In the genomic region with DNA sequence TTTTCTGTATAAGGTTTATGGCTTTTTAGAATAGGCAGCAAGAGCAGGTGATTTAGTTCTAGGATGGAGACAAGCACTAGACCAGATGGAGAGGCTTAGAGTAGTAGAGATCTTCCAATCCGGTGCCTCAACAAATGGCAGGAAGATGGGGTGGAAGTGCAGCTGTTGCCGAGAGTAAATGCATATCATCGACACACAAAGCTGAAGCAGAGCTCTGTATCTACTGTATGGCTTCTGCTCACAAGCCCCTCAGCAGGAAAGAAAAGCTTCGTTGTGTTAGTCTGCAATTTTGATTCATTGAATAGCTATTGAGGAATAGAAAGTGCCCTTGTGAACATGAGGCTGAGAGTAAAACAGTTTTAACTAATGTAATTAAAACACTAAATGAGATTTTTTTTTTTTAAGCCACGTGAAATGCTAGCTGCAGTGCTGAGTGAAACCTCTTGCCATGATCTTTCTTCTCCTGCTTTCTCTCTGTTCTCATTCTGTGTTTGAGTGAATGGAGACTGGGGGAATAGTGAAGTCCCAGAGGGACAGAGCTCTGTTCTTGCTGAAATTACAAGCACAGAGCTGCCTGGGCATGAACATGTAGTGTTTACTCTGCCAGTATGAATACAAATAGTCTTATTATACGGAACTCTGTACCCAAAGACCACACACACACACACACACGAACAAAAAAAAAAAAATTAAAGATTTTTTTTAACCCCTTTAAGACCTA, we compare ENCODE assay signal across 13 mouse cellular contexts.
DNase-seq lines count a peak whose midpoint lies in the region; ATAC-seq and TF ChIP-seq lines count a peak whose summit lies in the region.
"Had no signal": no experiment of that assay in that cellular context is flagged by ENCODE, and none has a peak within 500 bp of the region (broad histone marks: within the 10 kb centered on the region; RNA-seq: fewer than 3 reads in every experiment).

No protein-coding gene starts in this region.

- no peak for ATAC-seq in embryonic facial prominence, embryonic 14.5 days (ENCODE audit: low read depth)
- peak; percentile 75 for ATAC-seq in forebrain, postnatal 0 days
- ATAC-seq in midbrain, postnatal 0 days (ENCODE audit: low FRiP score): no peak

- no peaks in the 10 kb centered on the region for H3K4me1 ChIP-seq in embryonic facial prominence, embryonic 14.5 days (ENCODE audit: control insufficient read depth, insufficient read depth, low read length)
- H3K4me1 ChIP-seq in forebrain, postnatal 0 days (ENCODE audit: insufficient read depth): no peaks in the 10 kb centered on the region
- no peaks in the 10 kb centered on the region for H3K4me1 ChIP-seq in midbrain, postnatal 0 days (ENCODE audit: insufficient read depth, low read length)
- H3K4me1 ChIP-seq: heart, embryonic 15.5 days had no signal

- 56% methylated on average over 7 of the region's 7 CpGs for WGBS in embryonic facial prominence, embryonic 14.5 days
- 12% methylated on average over 7 of the region's 7 CpGs for WGBS in forebrain, postnatal 0 days
- 27% methylated on average over 7 of the region's 7 CpGs for WGBS in midbrain, postnatal 0 days

- no peak for TF ChIP-seq CTCF in forebrain, postnatal 0 days (IDR thresholded peaks at IDR 0.05; ENCODE audit: low read depth)
- TF ChIP-seq CTCF in midbrain, postnatal 0 days (IDR thresholded peaks at IDR 0.05): no peak

- intact Hi-C loops in left cerebral cortex, postnatal 14 days (cut with DNase I): no loop called here

- H3K9ac ChIP-seq in embryonic facial prominence, embryonic 14.5 days (ENCODE audit: low read depth, low read length): no peak overlapping the region
- H3K9ac ChIP-seq in forebrain, postnatal 0 days: no peak overlapping the region
- H3K9ac ChIP-seq in midbrain, postnatal 0 days (replicated peaks; ENCODE audit: low read length, poor library complexity, severe bottlenecking): no peak overlapping the region
- H3K9ac ChIP-seq: heart, embryonic 15.5 days had no signal

- peak; percentile 7 to 14 for DNase-seq in left cerebral cortex, postnatal 14 days (ENCODE audit: low spot score in 2 of 2)
- DNase-seq in left cerebral cortex, adult 18-20 months (ENCODE audit: low spot score in 2 of 2): no peak
- peak; percentile 62 for DNase-seq in embryonic facial prominence, embryonic 14.5 days (ENCODE audit: low spot score)
- peak; percentile 49 for DNase-seq in forebrain, postnatal 0 days
- peak; percentile 57 for DNase-seq in midbrain, postnatal 0 days (ENCODE audit: low spot score)
- DNase-seq in cerebellum, postnatal 36 days: no peak
- DNase-seq in thymus, postnatal 10 days (ENCODE audit: low spot score in 2 of 2): no peak
- DNase-seq: adrenal gland, adult 2 months; gastrocnemius, postnatal 25 days; kidney, postnatal 36 days; liver; lung, postnatal 10 days had no signal

- no peak overlapping the region for H3K4me2 ChIP-seq in embryonic facial prominence, embryonic 14.5 days (ENCODE audit: low read depth, low read length)
- H3K4me2 ChIP-seq in forebrain, postnatal 0 days (ENCODE audit: low read depth): no peak overlapping the region
- H3K4me2 ChIP-seq in midbrain, postnatal 0 days (ENCODE audit: low read depth, low read length, poor library complexity, severe bottlenecking): no peak overlapping the region
- H3K4me2 ChIP-seq: heart, embryonic 15.5 days had no signal

- no peaks in the 10 kb centered on the region for H3K9me3 ChIP-seq in embryonic facial prominence, embryonic 14.5 days (ENCODE audit: control insufficient read depth, low read length)
- no peaks in the 10 kb centered on the region for H3K9me3 ChIP-seq in forebrain, postnatal 0 days (ENCODE audit: low read length)
- no peaks in the 10 kb centered on the region for H3K9me3 ChIP-seq in midbrain, postnatal 0 days (ENCODE audit: low read length)
- H3K9me3 ChIP-seq: heart, embryonic 15.5 days had no signal

- no peaks in the 10 kb centered on the region for H3K27me3 ChIP-seq in embryonic facial prominence, embryonic 14.5 days (replicated peaks; ENCODE audit: control insufficient read depth, insufficient read depth, low read length)
- H3K27me3 ChIP-seq in forebrain, postnatal 0 days (ENCODE audit: insufficient read depth, low read length): no peaks in the 10 kb centered on the region
- no peaks in the 10 kb centered on the region for H3K27me3 ChIP-seq in midbrain, postnatal 0 days (ENCODE audit: insufficient read depth, low read length)
- H3K27me3 ChIP-seq: heart, embryonic 15.5 days had no signal

- H3K36me3 ChIP-seq in embryonic facial prominence, embryonic 14.5 days (ENCODE audit: control insufficient read depth, insufficient read depth, low read length): peaks cover 29% of the 10 kb centered on the region
- peaks cover 17% of the 10 kb centered on the region for H3K36me3 ChIP-seq in forebrain, postnatal 0 days (ENCODE audit: insufficient read depth)
- peaks cover 10% of the 10 kb centered on the region for H3K36me3 ChIP-seq in midbrain, postnatal 0 days (ENCODE audit: insufficient read depth, low read length)
- H3K36me3 ChIP-seq: heart, embryonic 15.5 days had no signal

- peak overlapping the region; percentile 48; the same call in 1 of the 2 replicates for H3K27ac ChIP-seq in embryonic facial prominence, embryonic 14.5 days (replicated peaks; ENCODE audit: low read depth, low read length)
- peak overlapping the region; percentile 64 for H3K27ac ChIP-seq in forebrain, postnatal 0 days (ENCODE audit: low read depth, low read length)
- peak overlapping the region; percentile 51 for H3K27ac ChIP-seq in midbrain, postnatal 0 days (ENCODE audit: low read depth, low read length)
- H3K27ac ChIP-seq: heart, embryonic 15.5 days had no signal

- no peak overlapping the region for H3K4me3 ChIP-seq in embryonic facial prominence, embryonic 14.5 days (ENCODE audit: low read depth, low read length)
- H3K4me3 ChIP-seq in forebrain, postnatal 0 days (ENCODE audit: low read depth, low read length): no peak overlapping the region
- no peak overlapping the region for H3K4me3 ChIP-seq in midbrain, postnatal 0 days (ENCODE audit: low read depth, low read length)
- H3K4me3 ChIP-seq: heart, embryonic 15.5 days had no signal

Comparison
In these comparisons a context has a peak if more than half of its experiments do, and no peak if none do; other contexts are left out.
1. DNase-seq: peak in left cerebral cortex, postnatal 14 days (2 of 2), embryonic facial prominence, embryonic 14.5 days (single experiment), forebrain, postnatal 0 days (single experiment) and midbrain, postnatal 0 days (single experiment); none in left cerebral cortex, adult 18-20 months (0 of 2), cerebellum, postnatal 36 days (0 of 2) and thymus, postnatal 10 days (0 of 2).
2. Peak in every context shown above with its lines, with median percentiles within 50 percentile points of each other: H3K27ac ChIP-seq.